Mouse (Mus musculus): Measurements from ENCODE around the gene Specc1l.

DNA sequence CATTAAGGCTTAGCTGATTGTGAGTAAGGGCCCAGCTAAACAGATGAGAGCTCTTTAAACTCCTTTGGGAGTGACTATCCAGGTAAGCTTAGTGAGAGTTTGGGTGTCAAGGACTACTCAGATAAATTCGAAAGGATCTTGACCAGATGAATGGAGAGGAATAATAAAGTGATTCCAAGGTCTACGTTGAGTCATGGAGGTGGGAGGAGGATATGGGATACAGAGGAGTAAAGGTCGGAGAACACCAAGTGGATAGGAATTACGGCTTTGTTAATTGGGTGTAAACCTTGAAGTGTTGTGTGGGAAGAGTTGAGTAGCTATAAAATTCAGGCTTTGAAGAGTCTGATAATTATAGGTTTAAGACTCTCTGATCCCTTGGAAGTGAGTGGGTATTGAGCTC is 5.7 kb upstream of the Specc1l start:
- TF ChIP-seq EP300 (IDR thresholded peaks at IDR 0.05) = no peak
- no peak for TF ChIP-seq CTCF (IDR thresholded peaks at IDR 0.05)

All from lung, postnatal 0 days (tissue).